Mouse (Mus musculus) cerebral cortex, adult 2 months (tissue): ENCODE measurements around the gene Smc1b.

Source experiments
- WGBS: fragments of 180-500 bp; shearing (Covaris S2); methylation state at CpG from one replicate; pipeline ENCODE4 v1.1.7; 2018; 5-methylcytosine and 5-hydroxymethylcytosine counted together

Smc1b gene

GRCm38 (mm10) chr15:85085641-85086040 lies 46.1 kb downstream of the Smc1b start:
- 28% methylated on average over 1 of the region's 1 CpGs for WGBS

DNA sequence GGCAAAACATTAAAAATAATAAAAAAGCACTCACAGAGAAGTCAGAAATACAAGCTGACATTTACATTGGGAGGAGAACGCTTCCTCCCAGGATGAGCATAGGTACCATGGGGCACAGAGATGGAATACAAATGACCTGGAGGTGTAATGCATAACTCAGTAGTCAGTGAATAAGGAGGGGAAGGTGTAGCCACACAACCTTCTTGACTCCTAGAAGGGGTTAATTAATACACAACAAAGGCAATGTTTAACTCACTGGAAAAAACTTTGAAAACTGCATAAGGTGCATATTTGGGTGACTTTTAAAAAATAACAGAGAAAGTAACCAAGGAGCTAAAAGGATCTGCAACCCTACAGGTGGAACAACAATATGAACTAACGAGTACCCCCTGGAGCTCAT lies 59.1 kb downstream of the Smc1b start:
- 87% methylated on average over 2 of the region's 2 CpGs for WGBS

GRCm38 (mm10) chr15:85070561-85070960 lies 61.2 kb downstream of the Smc1b start:
- whole genome bisulfite sequencing, result 34% methylated on average over 2 of the region's 2 CpGs

- WGBS, result 90% methylated on average over 2 of the region's 2 CpGs
Measured at GRCm38 (mm10) chr15:85063421-85063820, 68.3 kb downstream of the Smc1b start.

DNA sequence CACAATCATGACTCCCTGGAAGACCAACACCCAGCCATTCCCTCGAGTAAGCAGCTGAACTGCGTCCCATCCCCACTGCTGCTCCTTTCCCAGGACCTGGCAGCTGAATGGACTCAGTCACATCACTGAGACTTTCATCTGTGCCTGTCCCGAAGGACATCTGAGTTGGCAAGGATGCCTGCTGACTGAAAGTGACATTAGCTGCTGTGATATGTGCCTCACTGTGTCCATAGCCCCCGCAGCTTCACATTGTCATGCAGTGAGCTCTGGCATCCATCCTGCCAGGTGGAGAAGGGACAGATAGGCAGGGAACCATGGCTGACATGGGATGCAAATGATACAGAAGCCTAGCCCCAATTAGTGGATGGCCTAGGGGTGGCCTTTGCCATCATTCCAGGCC lies 76.6 kb downstream of the Smc1b start:
- WGBS, result 74% methylated on average over 4 of the region's 4 CpGs

- WGBS, result 89% methylated on average over 3 of the region's 3 CpGs
Measured at GRCm38 (mm10) chr15:85054098-85054497, 77.7 kb downstream of the Smc1b start.

DNA sequence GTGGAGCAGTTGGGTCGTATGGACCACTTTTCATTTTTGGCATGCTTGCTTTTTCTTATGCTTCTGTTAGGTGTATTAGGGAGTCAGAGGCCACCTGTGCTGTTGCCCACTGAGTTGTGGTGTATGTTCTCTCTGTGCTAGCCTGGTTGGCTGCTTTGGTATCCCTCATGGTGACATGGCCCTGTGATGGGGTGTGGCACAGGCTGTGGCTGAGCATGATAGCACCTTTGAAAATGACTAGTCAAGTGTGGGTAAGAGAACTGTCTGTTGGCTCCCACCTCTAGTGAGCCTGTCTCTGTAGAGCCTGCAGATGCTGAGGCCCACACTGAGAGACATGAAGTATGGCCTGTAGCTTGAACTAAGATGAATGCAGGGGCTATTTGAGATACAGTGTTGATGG lies 82.0 kb downstream of the Smc1b start:
- 96% methylated on average over 1 of the region's 1 CpGs for WGBS

GRCm38 (mm10) chr15:85047865-85048264 lies 83.9 kb downstream of the Smc1b start:
- 88% methylated on average over 4 of the region's 4 CpGs for WGBS

DNA sequence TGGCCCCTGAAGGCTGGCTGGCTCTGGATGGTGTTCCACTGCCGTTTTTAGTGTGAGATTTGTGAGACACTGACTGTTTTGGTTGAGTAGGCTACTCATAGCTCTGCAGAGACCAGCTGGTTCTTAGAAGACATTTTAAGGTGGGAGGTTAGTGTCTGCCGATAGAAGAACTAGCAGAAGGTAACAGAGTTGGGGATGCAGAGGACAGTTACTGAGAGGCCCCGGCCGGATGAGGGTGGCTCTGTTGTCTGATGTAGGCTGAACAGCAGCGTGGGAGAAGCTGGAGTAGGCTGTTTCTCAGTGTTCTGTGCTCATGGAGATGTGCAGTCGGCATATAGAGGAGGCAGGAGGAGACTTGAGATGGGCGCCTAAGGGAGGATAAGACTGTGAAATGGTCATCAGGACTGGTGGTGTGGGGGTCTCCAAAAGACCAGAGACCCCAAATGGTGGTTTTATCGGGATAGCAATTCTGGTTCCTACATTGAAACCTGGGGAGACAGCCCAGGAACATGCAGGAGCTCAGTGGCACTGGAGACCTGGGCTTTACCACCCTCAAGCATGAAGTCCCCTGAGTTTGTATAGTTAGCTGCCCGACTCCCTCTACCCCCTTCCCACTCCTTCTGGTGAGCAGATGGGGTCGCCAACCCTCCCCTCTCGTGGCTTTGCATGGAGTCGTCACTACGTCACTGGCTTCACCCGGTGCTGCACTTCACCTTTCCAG lies 85.4 kb downstream of the Smc1b start:
- 71% methylated on average over 14 of the region's 14 CpGs for WGBS

DNA sequence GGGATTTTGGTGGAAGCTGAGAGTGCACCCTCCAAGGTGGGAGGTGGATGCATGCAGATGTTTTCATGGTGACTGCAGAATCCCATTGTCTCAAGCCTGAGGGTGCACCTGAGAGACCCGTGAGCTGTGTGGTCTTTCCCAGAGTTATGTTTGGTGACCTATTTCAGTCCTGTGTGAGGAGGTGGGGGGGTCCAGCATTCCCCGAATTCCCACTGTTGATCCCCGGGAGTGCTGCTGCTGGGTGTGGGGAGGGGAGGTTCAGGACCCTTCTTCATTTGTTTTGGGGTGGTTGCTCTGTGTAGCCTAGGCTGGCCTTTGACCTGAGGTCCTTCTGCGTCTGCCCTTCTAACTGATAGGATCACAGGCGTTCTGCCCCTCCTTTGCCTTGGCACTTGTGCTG lies 88.0 kb downstream of the Smc1b start:
- WGBS, result 81% methylated on average over 5 of the region's 5 CpGs

DNA sequence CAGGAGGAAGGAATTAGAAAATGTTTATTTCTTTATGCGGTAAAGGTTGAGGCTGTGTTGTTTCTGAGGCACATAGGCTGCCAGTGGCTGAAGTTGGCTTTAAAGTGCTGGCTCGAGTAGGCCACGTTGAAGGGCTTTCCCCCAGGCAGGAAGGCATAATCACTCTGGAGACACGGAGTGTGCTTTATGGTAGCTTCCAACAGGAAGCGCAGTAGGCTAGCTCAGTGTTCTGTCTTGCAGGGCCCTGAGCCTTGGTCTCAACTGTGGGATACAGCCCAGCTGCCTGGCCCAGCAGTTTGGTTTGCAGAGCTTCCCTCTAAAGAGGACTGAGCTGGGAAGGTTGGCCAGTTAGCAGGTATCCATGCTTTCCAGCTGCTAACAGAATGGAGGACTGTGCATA lies 88.6 kb downstream of the Smc1b start:
- 45% methylated on average over 5 of the region's 5 CpGs for WGBS

GRCm38 (mm10) chr15:85042361-85042954 lies 89.3 kb downstream of the Smc1b start:
- WGBS, result 7% methylated on average over 4 of the region's 4 CpGs

DNA sequence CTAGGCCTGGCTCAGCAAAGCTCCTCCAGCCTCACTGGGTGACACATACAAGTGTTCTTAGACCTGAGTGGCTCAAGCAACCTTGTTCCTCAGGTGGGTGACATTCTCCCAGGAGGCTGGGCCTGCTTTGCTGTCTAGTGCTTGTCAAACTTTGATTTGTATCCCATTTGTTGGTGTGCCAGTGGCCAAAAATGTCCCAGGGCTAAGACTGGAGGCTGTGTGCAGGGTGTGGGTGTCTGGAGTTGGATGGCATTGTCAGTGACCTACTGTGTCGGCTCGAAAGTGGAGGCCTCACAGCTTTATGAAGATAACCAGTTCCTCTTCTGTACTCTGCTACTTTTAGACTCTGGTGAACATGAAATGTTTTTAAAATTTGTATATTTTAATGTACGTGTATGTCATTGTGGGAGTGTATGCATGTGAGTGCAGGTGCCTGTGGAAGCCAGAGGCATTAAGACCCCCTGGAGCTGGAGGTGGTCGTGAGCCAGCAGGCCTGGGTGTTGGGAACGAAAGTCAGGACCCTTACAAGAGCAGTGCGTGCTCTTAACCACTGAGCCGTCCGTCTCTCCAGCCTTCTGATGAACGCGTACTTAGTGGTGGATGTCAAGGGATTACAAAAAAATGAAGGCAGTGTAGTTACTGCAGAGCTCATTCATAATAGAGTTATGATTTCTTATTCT lies 90.1 kb downstream of the Smc1b start:
- WGBS, result 38% methylated on average over 10 of the region's 10 CpGs

- 1% methylated on average over 8 of the region's 8 CpGs for WGBS
Measured at GRCm38 (mm10) chr15:85037343-85037690, 94.4 kb downstream of the Smc1b start.

- WGBS, result under 1% methylated on average over 69 of the region's 75 CpGs
Measured at GRCm38 (mm10) chr15:85036566-85037342, 95.0 kb downstream of the Smc1b start.

- 87% methylated on average over 7 of the region's 7 CpGs for WGBS
Measured at GRCm38 (mm10) chr15:85033916-85034315, 97.8 kb downstream of the Smc1b start.

- WGBS, result 61% methylated on average over 3 of the region's 3 CpGs
Measured at GRCm38 (mm10) chr15:85031866-85032265, 99.9 kb downstream of the Smc1b start.

DNA sequence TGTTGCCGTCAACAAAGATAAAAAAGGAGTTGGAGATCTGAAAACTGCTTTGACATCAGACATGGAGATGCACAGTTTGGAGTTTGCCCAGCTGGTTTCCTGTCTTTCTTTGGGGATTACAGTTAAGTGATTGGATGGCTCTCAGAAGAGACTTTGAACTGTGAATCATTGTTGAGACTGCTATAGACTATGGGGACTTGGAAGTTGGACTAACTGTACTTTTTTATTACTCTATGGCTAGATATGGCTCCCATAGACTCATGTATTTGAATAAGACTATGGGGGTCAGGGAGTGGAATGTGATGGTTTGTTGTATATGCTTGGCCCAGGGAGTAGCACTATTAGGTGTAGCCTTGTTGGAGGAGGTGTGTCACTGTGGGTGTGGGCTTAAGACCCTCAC lies 101.1 kb downstream of the Smc1b start:
- WGBS, result 60% methylated on average over 1 of the region's 1 CpGs

GRCm38 (mm10) chr15:85028648-85029047 lies 103.1 kb downstream of the Smc1b start, which contains the start of gene Fam118a:
Gene Fam118a (plus strand): TSS chr15:85028948.
- WGBS, result 91% methylated on average over 1 of the region's 1 CpGs

DNA sequence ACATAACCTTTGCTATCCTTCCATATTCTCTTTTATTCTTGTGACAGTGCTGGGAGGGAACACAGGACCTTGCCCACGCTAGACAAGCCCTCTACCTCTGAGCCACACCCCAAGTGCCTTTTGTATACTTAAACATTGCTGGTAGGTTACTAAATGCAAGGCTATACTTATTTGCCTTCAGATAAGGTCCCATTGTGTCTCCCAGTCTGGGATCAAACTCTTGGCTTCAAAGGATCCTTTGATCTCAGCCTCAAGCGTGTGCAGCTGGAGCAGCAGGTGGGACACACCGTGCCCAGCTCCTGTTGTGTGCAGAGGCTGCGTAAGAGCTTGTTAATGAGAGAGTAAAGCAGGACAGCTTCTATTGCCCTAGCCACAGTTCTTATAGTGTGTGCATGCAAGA lies 104.0 kb downstream of the Smc1b start:
- 72% methylated on average over 4 of the region's 4 CpGs for WGBS

- 78% methylated on average over 4 of the region's 4 CpGs for WGBS
Measured at GRCm38 (mm10) chr15:85026197-85026596, 105.6 kb downstream of the Smc1b start.

DNA sequence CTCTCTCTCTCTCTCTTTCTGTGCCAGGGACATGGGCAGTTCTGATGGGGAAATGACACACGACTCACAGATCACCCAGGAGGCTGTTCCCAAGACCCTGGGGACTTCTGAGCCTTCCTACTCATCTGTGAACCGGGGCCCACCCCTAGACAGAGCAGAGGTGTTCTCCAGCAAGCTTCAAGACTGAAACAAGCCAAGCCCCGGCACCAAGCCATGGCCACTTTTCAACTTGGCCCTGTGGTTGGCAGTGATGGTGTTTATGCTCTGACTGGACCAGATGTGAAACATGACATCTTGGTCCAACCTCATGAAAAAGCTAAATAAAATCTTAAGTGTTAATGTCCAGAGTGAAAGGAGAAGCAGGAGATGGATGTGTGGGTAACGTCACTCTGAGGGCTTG lies 109.6 kb downstream of the Smc1b start:
- WGBS, result 77% methylated on average over 4 of the region's 4 CpGs
